Mouse (Mus musculus) gastrocnemius, postnatal 36 days (tissue): ENCODE measurements around the gene Syt8. TPM values are rescaled to one million over a fixed set of nuclear protein-coding genes. Genes with fewer than 3 reads are reported as not detected.
"Not testable (repeated sequence)": the region's sequence is repeated elsewhere in the genome, so short reads cannot be mapped to it uniquely, and the experiment has no call there.

ENCODE experiments used
- DNase-seq, 2 experiments: peaks; one replicate each; pipeline ENCODE4 v3.0.0; 2022
- intact Hi-C: fragments of 180-260 bp; cut with DNase I; formaldehyde crosslinking; loops from one replicate; pipeline ENCODE4 v1.15.1; 2025
- total RNA-seq, 2 experiments: library from RNA; stranded (reverse); gene quantifications; 2 replicates each; pipeline ENCODE4 v1.2.3; 2021

Gene Syt8
- total RNA-seq, 2 experiments from 2014 or later, result not detected

GRCm38 (mm10) chr7:142405134-142405533, 29.5 kb upstream of the Syt8 start:
- intact Hi-C loops, DNase-seq: not testable (repeated sequence)

- DNase-seq, result no peak
- intact Hi-C loops, result no loop called here
These were observed 26.7 kb upstream of the Syt8 start for GRCm38 (mm10) chr7:142407935-142408334.

DNA sequence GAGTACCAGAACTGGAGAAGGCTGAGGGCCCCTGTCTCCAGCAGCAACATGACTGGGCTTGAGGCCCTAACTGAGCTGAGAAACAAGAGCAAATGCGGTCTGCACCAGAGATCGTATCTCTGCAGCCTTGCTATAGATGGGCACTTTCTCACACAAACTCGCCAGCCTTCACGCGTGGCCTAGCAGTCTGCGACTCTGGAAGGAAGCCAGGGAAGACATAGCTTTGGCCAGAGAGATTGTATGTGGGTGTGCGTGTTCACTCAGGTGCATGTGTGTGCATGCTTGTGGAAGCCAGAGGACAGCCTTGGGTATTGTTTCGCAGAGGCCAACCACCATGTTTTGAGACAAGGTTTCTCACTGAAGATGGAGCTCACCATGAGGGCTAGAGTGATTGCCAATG, 26.0 kb upstream of the Syt8 start:
- DNase-seq, result no peak
- intact Hi-C loops, result no loop called here

DNA sequence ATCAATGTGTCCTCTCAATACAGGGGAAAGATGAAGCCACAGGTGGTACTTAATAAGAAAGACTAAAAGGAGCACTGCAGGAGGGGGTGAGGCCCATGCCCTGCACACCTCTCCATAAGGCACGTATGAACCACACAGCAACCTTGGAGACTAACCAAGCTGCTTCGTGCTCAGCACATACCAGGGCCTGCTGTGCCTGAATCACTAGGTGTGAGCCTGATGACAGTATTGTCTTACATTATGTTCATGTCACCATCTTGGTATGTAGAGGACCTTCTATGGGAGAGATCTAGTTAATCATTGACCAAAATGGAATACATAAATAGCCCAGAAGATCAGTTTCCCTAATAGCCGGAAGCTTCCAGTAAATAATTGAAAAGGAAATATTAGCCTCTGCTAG, 25.0 kb upstream of the Syt8 start:
- DNase-seq, result no peak
- intact Hi-C loops, result no loop called here

GRCm38 (mm10) chr7:142413285-142413684, 21.4 kb upstream of the Syt8 start:
- intact Hi-C loops, result no loop called here
- DNase-seq, result no peak

DNA sequence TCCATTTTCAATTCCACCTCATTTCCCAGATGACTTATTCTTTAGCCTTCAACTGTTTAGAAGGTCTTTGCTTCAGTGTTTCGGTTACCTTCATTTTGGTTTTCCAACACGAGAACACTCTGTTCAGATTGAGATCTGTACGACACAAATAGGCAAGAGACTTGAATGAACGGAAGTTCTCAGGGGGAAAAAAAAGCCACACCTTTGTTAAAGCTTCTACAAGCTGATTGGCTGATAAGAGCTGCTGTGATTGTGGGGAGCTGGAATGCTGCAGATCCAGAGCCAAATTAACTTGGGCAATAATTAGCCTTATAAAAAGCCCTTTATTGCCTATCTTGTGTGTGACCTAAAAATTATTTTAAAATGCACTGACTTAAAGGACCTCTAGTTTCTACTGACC, 19.3 kb upstream of the Syt8 start:
- intact Hi-C loops, result no loop called here

DNA sequence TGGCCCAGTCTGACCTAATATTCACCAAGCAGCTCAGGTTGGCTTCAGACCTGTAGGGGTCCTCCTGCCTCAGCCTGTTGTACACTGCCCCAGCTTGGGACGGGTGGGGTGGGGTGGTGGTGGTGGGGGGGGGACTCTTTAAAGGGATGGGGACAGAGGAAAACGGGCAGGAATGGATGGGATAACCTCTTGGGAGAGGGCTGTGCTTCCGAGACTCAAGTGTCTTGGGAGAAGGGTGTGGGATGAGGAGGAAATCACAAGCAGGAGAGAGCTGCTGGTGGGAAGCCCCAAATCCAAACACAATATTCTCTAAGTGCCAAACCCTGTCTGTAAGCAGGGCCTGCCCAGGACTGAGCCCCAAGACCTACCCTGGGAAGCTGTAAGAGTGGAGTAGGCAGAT, 18.4 kb upstream of the Syt8 start:
- intact Hi-C loops, result no loop called here
- no peak for DNase-seq

More for the DNA sequence above, 19.3 kb upstream of the Syt8 start:
- DNase-seq, result no peak

DNA sequence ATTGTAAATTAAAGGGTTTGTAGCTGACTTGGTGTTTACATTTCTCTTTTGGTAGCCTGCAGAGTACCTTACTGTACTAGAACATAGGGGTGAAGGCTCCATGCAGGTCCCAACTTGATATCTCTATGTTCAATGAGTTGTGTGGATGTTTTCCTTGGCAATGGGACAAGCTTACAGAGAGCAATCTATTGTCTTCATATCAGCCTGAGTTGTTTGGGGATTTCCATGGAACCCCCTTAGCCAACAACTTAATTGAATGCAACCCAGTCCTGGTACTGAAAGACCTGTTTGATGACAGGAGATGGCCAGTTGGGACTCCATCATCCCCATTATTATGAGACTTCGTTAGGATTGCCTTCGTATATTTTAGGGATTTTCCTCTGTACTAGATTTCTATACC, 16.6 kb upstream of the Syt8 start:
- no peak for DNase-seq
- intact Hi-C loops, result no loop called here

- intact Hi-C loops, result no loop called here
- DNase-seq, result no peak
These were observed 16.0 kb upstream of the Syt8 start for GRCm38 (mm10) chr7:142418679-142419078.

- DNase-seq, result no peak
- intact Hi-C loops, result no loop called here
These were observed 14.8 kb upstream of the Syt8 start for GRCm38 (mm10) chr7:142419887-142420286.

DNA sequence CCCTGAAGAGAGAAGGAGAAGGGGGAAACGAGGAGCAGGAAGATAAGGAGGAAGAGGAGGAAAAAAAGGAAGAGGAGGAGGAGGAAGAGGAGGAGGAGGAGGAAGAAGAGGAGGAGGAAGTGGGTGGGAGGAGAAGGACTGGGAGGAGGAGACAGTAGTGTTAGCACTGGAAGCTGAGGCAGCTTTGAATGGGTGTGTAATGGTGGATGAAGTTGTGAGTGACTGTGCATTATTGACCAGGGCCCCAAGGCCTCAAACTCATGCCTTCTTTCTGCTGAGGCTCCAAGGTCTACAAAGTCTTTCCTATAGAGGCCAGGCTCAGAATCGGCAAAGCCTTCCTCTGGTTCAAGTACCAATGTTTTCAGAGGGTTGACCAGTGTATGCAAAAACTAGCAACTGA, 12.8 kb upstream of the Syt8 start:
- no peak for DNase-seq
- intact Hi-C loops, result no loop called here

GRCm38 (mm10) chr7:142425641-142426213, 8.9 kb upstream of the Syt8 start:
- intact Hi-C loops, result loop anchor here (2.0 kb wide), 1 partner anchor 91 kb away; no protein-coding TSS in a partner anchor
- peak in 1 of 2 experiments; percentile 27 for DNase-seq

- intact Hi-C loops, result no loop called here
- no peak for DNase-seq
These were observed 6.4 kb upstream of the Syt8 start for GRCm38 (mm10) chr7:142428213-142428612.

- intact Hi-C loops, result loop anchor here (5.0 kb wide), 1 partner anchor 38 kb away; no protein-coding TSS in a partner anchor
These were observed 4.4 kb upstream of the Syt8 start for GRCm38 (mm10) chr7:142430160-142430678.

GRCm38 (mm10) chr7:142431106-142431505, 3.5 kb upstream of the Syt8 start:
- no peak for DNase-seq
- intact Hi-C loops, result loop anchor here (5.0 kb wide), 1 partner anchor 39 kb away; no protein-coding TSS in a partner anchor

More at GRCm38 (mm10) chr7:142430160-142430678, 4.4 kb upstream of the Syt8 start:
- DNase-seq, result peak in 1 of 2 experiments; percentile 26

GRCm38 (mm10) chr7:142433623-142434022, 1.0 kb upstream of the Syt8 start:
- no peak for DNase-seq
- intact Hi-C loops, result loop anchor here (1.0 to 5.0 kb wide), 2 partner anchors 41 to 100 kb away; no protein-coding TSS in a partner anchor

- peak in 1 of 2 experiments; percentile 48 for DNase-seq
- intact Hi-C loops, result no loop called here
These were observed 874 bp downstream of the Syt8 start for GRCm38 (mm10) chr7:142435524-142435923.

DNA sequence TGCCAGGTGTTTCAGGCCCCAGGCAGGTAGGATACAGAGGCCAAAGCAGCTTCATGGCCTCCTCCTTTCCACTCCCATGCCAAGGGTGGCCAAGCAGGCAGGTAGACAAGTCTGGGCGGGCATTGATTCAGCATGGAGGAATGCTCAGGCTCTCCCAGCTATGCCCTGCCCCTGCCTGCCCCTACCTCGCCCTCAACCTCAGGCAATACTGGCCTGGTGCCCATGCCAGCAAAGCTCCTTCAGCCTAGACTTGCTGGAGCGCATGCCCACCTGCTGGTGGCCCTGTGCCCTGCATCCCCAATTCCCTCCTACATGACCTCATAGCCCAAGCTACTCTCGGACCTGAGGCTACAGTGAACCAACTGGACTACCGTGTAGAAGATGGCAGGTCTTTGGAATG, 2.7 kb downstream of the Syt8 start:
- intact Hi-C loops, result no loop called here
- no peak for DNase-seq

GRCm38 (mm10) chr7:142439966-142440365, 5.3 kb downstream of the Syt8 start:
- peak in 1 of 2 experiments; percentile 39 for DNase-seq
- intact Hi-C loops, result loop anchor here (5.0 kb wide), 1 partner anchor 137 kb away; no protein-coding TSS in a partner anchor

DNA sequence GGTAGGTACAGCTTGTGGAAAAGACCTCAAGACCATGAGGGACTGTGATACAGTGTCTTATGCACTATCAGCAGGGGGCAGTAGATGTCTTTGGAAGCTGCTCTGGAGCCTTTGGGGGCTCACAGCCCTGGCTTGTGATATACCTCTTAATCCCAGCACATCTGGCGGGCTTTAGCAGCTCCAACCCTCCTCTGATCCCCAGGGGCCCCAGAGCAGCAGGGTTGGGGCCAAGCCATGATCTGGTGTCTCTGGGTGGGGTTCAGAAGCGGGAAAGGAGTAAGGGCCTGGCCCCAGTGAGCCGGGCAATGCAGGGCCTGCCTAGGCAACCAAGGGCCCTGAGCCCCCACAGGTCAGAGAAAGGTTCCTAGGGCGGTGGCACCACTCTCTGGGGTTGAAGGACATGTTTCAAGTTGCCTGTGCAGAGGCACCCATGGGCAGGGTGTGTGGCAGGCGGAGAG, 6.0 kb downstream of the Syt8 start:
- intact Hi-C loops, result loop anchor here (5.0 kb wide), 1 partner anchor 137 kb away; no protein-coding TSS in a partner anchor
- peak; percentile 64 to 70 for DNase-seq

GRCm38 (mm10) chr7:142441585-142441984, 6.9 kb downstream of the Syt8 start, which contains the start of gene Tnni2:
Gene Tnni2, plus strand, starts transcription at chr7:142441808.
- DNase-seq, result peak; percentile 63 to 66
- intact Hi-C loops, result loop anchor here (5.0 kb wide), 1 partner anchor 136 kb away; no protein-coding TSS in a partner anchor
